Mouse (Mus musculus) heart, postnatal 4 days (tissue): ENCODE measurements at regions not wholly inside any gene's neighbourhood (a gene's known extent, or its start where the extent isn't known, plus 50 kb on each side); places are given as distances from the start of the nearest gene placed in this dataset.
A peak's percentile ranks its signal among the peaks of the same experiment; 100 is the strongest.

Source experiments
- DNase-seq: peaks from one replicate; pipeline ENCODE4 v3.0.0; 2021

- no peak for DNase-seq
Observed at GRCm38 (mm10) chrX:62176011-62176410, 107.3 kb upstream of the 4933402E13Rik start.

GRCm38 (mm10) chrX:62180089-62180488 lies 103.2 kb upstream of the 4933402E13Rik start:
- DNase-seq, result peak; percentile 16
